Mouse (Mus musculus) forebrain, embryonic 10.5 days (tissue): Measurements from ENCODE around the gene Itgae. TPM values are rescaled to one million over a fixed set of nuclear protein-coding genes. Genes with fewer than 3 reads are reported as not detected.
"Not testable (repeated sequence)": the region's sequence is repeated elsewhere in the genome, so short reads cannot be mapped to it uniquely, and the experiment has no call there.

Experiments
- DNase-seq: peaks from one replicate; pipeline ENCODE4 v3.0.0-alpha.2; 2017; ENCODE audit warnings: low spot score; ENCODE audit errors: extremely low spot score
- H3K27ac ChIP-seq: fragments of 300-500 bp; sonication (generic); 2 replicates; pipeline ENCODE4 v1.5.1; 2016; ENCODE audit warnings: mild to moderate bottlenecking
- H3K27me3 ChIP-seq: fragments of 300-500 bp; sonication (generic); 2 replicates; pipeline ENCODE4 v1.6.1; 2016; ENCODE audit warnings: mild to moderate bottlenecking; ENCODE audit not compliant: poor library complexity, severe bottlenecking
- H3K36me3 ChIP-seq: fragments of 300-500 bp; sonication (generic); replicated peaks from 2 replicates; pipeline ENCODE4 v1.6.1; 2016; ENCODE audit warnings: mild to moderate bottlenecking, moderate library complexity
- H3K4me1 ChIP-seq: fragments of 300-500 bp; sonication (generic); 2 replicates; pipeline ENCODE4 v1.6.1; 2016
- H3K4me3 ChIP-seq: fragments of 300-500 bp; sonication (generic); 2 replicates; pipeline ENCODE4 v1.5.1; 2016; ENCODE audit warnings: mild to moderate bottlenecking, moderate library complexity
- H3K9me3 ChIP-seq: fragments of 300-500 bp; sonication (generic); 2 replicates; pipeline ENCODE4 v1.6.1; 2016; ENCODE audit warnings: mild to moderate bottlenecking, moderate library complexity
- WGBS: fragments of 180-500 bp; shearing (Covaris S2); methylation state at CpG from one replicate; pipeline ENCODE4 v1.1.7; 2016; 5-methylcytosine and 5-hydroxymethylcytosine counted together
- polyA plus RNA-seq: library from polyadenylated mRNA; unstranded; fragments of >200 nt; fragmentation: Nextera tagmentation; extraction: Ambion mirVana; gene quantifications from 2 replicates; pipeline ENCODE4 v1.2.1, GENCODE M21; 2016

Itgae gene
- polyA plus RNA-seq, 1 experiment from 2014 or later, result 0.45 TPM

GRCm38 (mm10) chr11:73099976-73100750 is 9.8 kb downstream of the Itgae start:
- H3K9me3 ChIP-seq, result no peaks in the 10 kb centered on the region
- no peaks in the 10 kb centered on the region for H3K27me3 ChIP-seq
- no peaks in the 10 kb centered on the region for H3K4me1 ChIP-seq
- no peak for DNase-seq
- WGBS, result 75% methylated on average over 14 of the region's 14 CpGs
- no peaks in the 10 kb centered on the region for H3K36me3 ChIP-seq
- no peak overlapping the region for H3K4me3 ChIP-seq
- H3K27ac ChIP-seq, result no peak overlapping the region

- H3K4me3 ChIP-seq, result no peak overlapping the region
- no peaks in the 10 kb centered on the region for H3K36me3 ChIP-seq
- H3K27me3 ChIP-seq, result no peaks in the 10 kb centered on the region
- DNase-seq, result no peak
- H3K9me3 ChIP-seq, result no peaks in the 10 kb centered on the region
- H3K4me1 ChIP-seq, result no peaks in the 10 kb centered on the region
- WGBS, result 85% methylated on average over 4 of the region's 4 CpGs
- no peak overlapping the region for H3K27ac ChIP-seq
These were observed 10.9 kb downstream of the Itgae start for GRCm38 (mm10) chr11:73101308-73101707.

- 65% methylated on average over 3 of the region's 3 CpGs for WGBS
- H3K4me1 ChIP-seq, result no peaks in the 10 kb centered on the region
- no peaks in the 10 kb centered on the region for H3K9me3 ChIP-seq
- H3K36me3 ChIP-seq, result no peaks in the 10 kb centered on the region
- no peak overlapping the region for H3K27ac ChIP-seq
- DNase-seq, result no peak
- H3K27me3 ChIP-seq, result no peaks in the 10 kb centered on the region
- H3K4me3 ChIP-seq, result no peak overlapping the region
These were observed 14.9 kb downstream of the Itgae start for GRCm38 (mm10) chr11:73105246-73105645.

GRCm38 (mm10) chr11:73107358-73107757 is 17.0 kb downstream of the Itgae start:
- DNase-seq, H3K4me1 ChIP-seq, H3K27me3 ChIP-seq, H3K9me3 ChIP-seq, H3K4me3 ChIP-seq, H3K27ac ChIP-seq, H3K36me3 ChIP-seq: not testable (repeated sequence)
- WGBS, result 52% methylated on average over 3 of the region's 3 CpGs

- Histone ChIP-seq H3K4me1 (no peaks in the 10 kb centered on the region), H3K9me3 (no peaks in the 10 kb centered on the region), H3K27ac (no peak overlapping the region), H3K4me3 (no peak overlapping the region), H3K36me3 (no peaks in the 10 kb centered on the region), H3K27me3 (no peaks in the 10 kb centered on the region)
- no peak for DNase-seq
- WGBS, result 83% methylated on average over 5 of the region's 5 CpGs
These were observed 18.0 kb downstream of the Itgae start for GRCm38 (mm10) chr11:73108195-73108897.

- no peak overlapping the region for H3K27ac ChIP-seq
- no peaks in the 10 kb centered on the region for H3K4me1 ChIP-seq
- DNase-seq, result no peak
- no peak overlapping the region for H3K4me3 ChIP-seq
- no peaks in the 10 kb centered on the region for H3K27me3 ChIP-seq
- WGBS, result 85% methylated on average over 14 of the region's 14 CpGs
- H3K9me3 ChIP-seq, result no peaks in the 10 kb centered on the region
- no peaks in the 10 kb centered on the region for H3K36me3 ChIP-seq
These were observed 18.7 kb downstream of the Itgae start for GRCm38 (mm10) chr11:73108898-73109625.

GRCm38 (mm10) chr11:73109941-73110340 is 19.6 kb downstream of the Itgae start:
- no peaks in the 10 kb centered on the region for H3K9me3 ChIP-seq
- no peak for DNase-seq
- no peak overlapping the region for H3K27ac ChIP-seq
- H3K36me3 ChIP-seq, result no peaks in the 10 kb centered on the region
- H3K4me3 ChIP-seq, result no peak overlapping the region
- no peaks in the 10 kb centered on the region for H3K4me1 ChIP-seq
- WGBS, result 93% methylated on average over 3 of the region's 3 CpGs
- no peaks in the 10 kb centered on the region for H3K27me3 ChIP-seq

- Histone ChIP-seq H3K36me3 (no peaks in the 10 kb centered on the region), H3K9me3 (no peaks in the 10 kb centered on the region), H3K4me1 (no peaks in the 10 kb centered on the region), H3K27me3 (no peaks in the 10 kb centered on the region), H3K4me3 (no peak overlapping the region), H3K27ac (no peak overlapping the region)
- 73% methylated on average over 6 of the region's 6 CpGs for WGBS
- no peak for DNase-seq
These were observed 21.0 kb downstream of the Itgae start for GRCm38 (mm10) chr11:73111414-73111813.

GRCm38 (mm10) chr11:73126495-73126894 is 36.1 kb downstream of the Itgae start:
- DNase-seq, result no peak
- peaks cover 89% of the 10 kb centered on the region for H3K36me3 ChIP-seq
- 93% methylated on average over 6 of the region's 6 CpGs for WGBS

GRCm38 (mm10) chr11:73131020-73131419 is 40.6 kb downstream of the Itgae start:
- H3K4me3 ChIP-seq, result no peak overlapping the region
- 88% methylated on average over 7 of the region's 7 CpGs for WGBS
- H3K9me3 ChIP-seq, result peaks cover 34% of the 10 kb centered on the region
- peaks cover 18% of the 10 kb centered on the region for H3K4me1 ChIP-seq
- no peak for DNase-seq
- no peak overlapping the region for H3K27ac ChIP-seq
- H3K36me3 ChIP-seq, result peaks cover 95% of the 10 kb centered on the region
- H3K27me3 ChIP-seq, result no peaks in the 10 kb centered on the region

More at GRCm38 (mm10) chr11:73126495-73126894, 36.1 kb downstream of the Itgae start:
- Histone ChIP-seq H3K27me3 (no peaks in the 10 kb centered on the region), H3K4me3 (no peak overlapping the region), H3K4me1 (no peaks in the 10 kb centered on the region), H3K9me3 (no peaks in the 10 kb centered on the region; the same call in 1 of the 2 replicates), H3K27ac (no peak overlapping the region)

- Histone ChIP-seq H3K9me3 (peaks cover 37% of the 10 kb centered on the region), H3K27ac (no peak overlapping the region), H3K4me1 (peaks cover 36% of the 10 kb centered on the region), H3K4me3 (no peak overlapping the region), H3K27me3 (no peaks in the 10 kb centered on the region), H3K36me3 (peaks cover 85% of the 10 kb centered on the region)
- WGBS, result 94% methylated on average over 6 of the region's 6 CpGs
- DNase-seq, result no peak
These were observed 42.6 kb downstream of the Itgae start for GRCm38 (mm10) chr11:73132999-73133398.

- 95% methylated on average over 5 of the region's 5 CpGs for WGBS
- H3K4me3 ChIP-seq, result peak overlapping the region; percentile 81; the same call in 1 of the 2 replicates
- DNase-seq, result no peak
- no peak overlapping the region for H3K27ac ChIP-seq
- peaks cover 37% of the 10 kb centered on the region for H3K9me3 ChIP-seq
- H3K27me3 ChIP-seq, result no peaks in the 10 kb centered on the region
- H3K36me3 ChIP-seq, result peaks cover 74% of the 10 kb centered on the region
- peaks cover 42% of the 10 kb centered on the region for H3K4me1 ChIP-seq
These were observed 43.8 kb downstream of the Itgae start for GRCm38 (mm10) chr11:73134222-73134621.

- Histone ChIP-seq H3K4me3 (peak overlapping the region; percentile 81), H3K27ac (no peak overlapping the region), H3K4me1 (peaks cover 42% of the 10 kb centered on the region), H3K36me3 (peaks cover 53% of the 10 kb centered on the region), H3K9me3 (peaks cover 37% of the 10 kb centered on the region), H3K27me3 (no peaks in the 10 kb centered on the region)
- 93% methylated on average over 6 of the region's 6 CpGs for WGBS
- no peak for DNase-seq
These were observed 46.2 kb downstream of the Itgae start for GRCm38 (mm10) chr11:73136587-73136986.
